Mouse (Mus musculus) liver, postnatal 0 days (tissue): ENCODE data around the gene Gcm2. TPM values are rescaled to one million over a fixed set of nuclear protein-coding genes. Genes with fewer than 3 reads are reported as not detected.

Source experiments
- ATAC-seq: fragments of 200-750 bp; cut with Nextera tagmentation; 2 replicates; pipeline ENCODE4 v1.8.0; 2017; ENCODE audit warnings: mild to moderate bottlenecking, moderate library complexity
- DNase-seq: peaks from one replicate; pipeline ENCODE4 v3.0.0-alpha.2; 2016
- H3K27ac ChIP-seq: fragments of 300-500 bp; sonication (generic); 2 replicates; pipeline ENCODE4 v1.5.1; 2014; ENCODE audit warnings: antibody characterized with exemption, moderate library complexity, mild to moderate bottlenecking, low read depth
- H3K27me3 ChIP-seq: fragments of 300-500 bp; sonication (generic); 2 replicates; pipeline ENCODE4 v1.6.1; 2014; ENCODE audit warnings: low read length, control low read depth, mixed read lengths; ENCODE audit not compliant: insufficient read depth
- H3K36me3 ChIP-seq: fragments of 300-500 bp; sonication (generic); replicated peaks from 2 replicates; pipeline ENCODE4 v1.6.1; 2014; ENCODE audit warnings: mild to moderate bottlenecking, control low read depth, low read length, moderate library complexity, mixed read lengths; ENCODE audit not compliant: insufficient read depth
- H3K4me1 ChIP-seq: fragments of 300-500 bp; sonication (generic); 2 replicates; pipeline ENCODE4 v1.6.1; 2014; ENCODE audit warnings: antibody characterized with exemption, mild to moderate bottlenecking, control low read depth; ENCODE audit not compliant: insufficient read depth
- H3K4me2 ChIP-seq: fragments of 300-500 bp; sonication (generic); 2 replicates; pipeline ENCODE4 v1.6.1; 2014; ENCODE audit warnings: low read depth, mild to moderate bottlenecking, low read length, moderate library complexity, mixed read lengths
- H3K4me3 ChIP-seq: fragments of 300-500 bp; sonication (generic); 2 replicates; pipeline ENCODE4 v1.5.1; 2014; ENCODE audit warnings: low read depth, low read length
- H3K9ac ChIP-seq: fragments of 300-500 bp; sonication (generic); replicated peaks from 2 replicates; pipeline ENCODE4 v1.6.1; 2014; ENCODE audit warnings: mild to moderate bottlenecking, moderate library complexity
- H3K9me3 ChIP-seq: fragments of 300-500 bp; sonication (generic); 2 replicates; pipeline ENCODE4 v1.6.1; 2016; ENCODE audit warnings: mild to moderate bottlenecking, control low read depth, low read length, mixed read lengths
- CTCF ChIP-seq: sonication (generic); IDR thresholded peaks from 2 replicates; pipeline ENCODE4 v1.5.1; 2016; ENCODE audit warnings: antibody characterized with exemption, low read depth
- EP300 ChIP-seq: IDR thresholded peaks from 2 replicates; pipeline ENCODE4 v1.6.1; 2016; ENCODE audit warnings: antibody characterized with exemption, low read depth, mild to moderate bottlenecking
- WGBS: fragments of 180-500 bp; shearing (Covaris S2); extraction: QIAGEN DNeasy Blood & Tissue Kit; methylation state at CpG from one replicate; pipeline ENCODE4 v1.1.7; 2014; ENCODE audit not compliant: insufficient replicate concordance; 5-methylcytosine and 5-hydroxymethylcytosine counted together
- polyA plus RNA-seq: library from polyadenylated mRNA; unstranded; fragments of >200 nt; fragmentation: Nextera tagmentation; extraction: Ambion mirVana; gene quantifications from 2 replicates; pipeline ENCODE4 v1.2.1, GENCODE M21; 2015

Gene Gcm2
- polyA plus RNA-seq, 1 experiment from 2014 or later: not detected

DNA sequence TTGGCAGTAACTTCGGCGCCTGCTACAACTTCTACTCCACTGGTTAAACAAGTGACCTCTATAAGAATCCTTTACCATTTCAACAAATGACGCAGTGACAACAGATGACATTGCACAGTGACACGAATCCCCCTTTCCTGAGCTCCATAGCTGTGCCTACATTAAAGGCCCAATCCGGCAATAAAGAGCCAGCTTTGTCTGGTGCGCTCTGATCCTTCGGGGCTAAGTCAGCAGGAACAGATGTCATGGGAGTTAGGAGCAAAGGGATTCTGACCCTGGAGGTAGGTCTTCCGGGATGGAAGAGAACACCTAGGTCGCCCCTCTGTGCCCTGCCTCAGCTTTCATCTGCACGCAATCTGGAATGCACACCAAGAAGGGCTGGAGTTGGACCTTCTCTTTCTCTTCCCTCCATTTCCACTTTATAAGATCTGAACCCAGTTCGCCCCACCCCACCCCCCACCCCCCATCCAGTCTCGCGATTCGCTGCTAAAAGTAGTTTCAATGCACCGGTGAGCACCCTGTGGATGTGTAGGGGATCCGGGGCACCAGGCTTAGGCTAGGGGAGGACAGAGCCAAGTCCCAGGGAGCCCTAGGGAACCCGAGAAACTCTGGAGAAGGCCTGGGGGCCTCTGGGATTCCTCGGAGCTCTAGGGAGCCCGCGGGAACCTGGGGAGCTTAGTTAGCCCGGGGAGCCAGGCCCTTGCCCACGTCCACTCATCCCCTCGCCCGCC, 32.0 kb downstream of the Gcm2 start:
- H3K4me3 ChIP-seq: peak overlapping the region; percentile 44
- no peaks in the 10 kb centered on the region for H3K36me3 ChIP-seq
- TF ChIP-seq EP300: no peak
- TF ChIP-seq CTCF: no peak
- DNase-seq (no peak), ATAC-seq (peak; percentile 38)
- H3K4me1 ChIP-seq: peaks cover 11% of the 10 kb centered on the region
- H3K27me3 ChIP-seq: peaks cover 23% of the 10 kb centered on the region
- H3K4me2 ChIP-seq: peak overlapping the region; percentile 73
- H3K27ac ChIP-seq: no peak overlapping the region
- no peaks in the 10 kb centered on the region for H3K9me3 ChIP-seq
- no peak overlapping the region for H3K9ac ChIP-seq
- WGBS: 13% methylated on average over 22 of the region's 24 CpGs

DNA sequence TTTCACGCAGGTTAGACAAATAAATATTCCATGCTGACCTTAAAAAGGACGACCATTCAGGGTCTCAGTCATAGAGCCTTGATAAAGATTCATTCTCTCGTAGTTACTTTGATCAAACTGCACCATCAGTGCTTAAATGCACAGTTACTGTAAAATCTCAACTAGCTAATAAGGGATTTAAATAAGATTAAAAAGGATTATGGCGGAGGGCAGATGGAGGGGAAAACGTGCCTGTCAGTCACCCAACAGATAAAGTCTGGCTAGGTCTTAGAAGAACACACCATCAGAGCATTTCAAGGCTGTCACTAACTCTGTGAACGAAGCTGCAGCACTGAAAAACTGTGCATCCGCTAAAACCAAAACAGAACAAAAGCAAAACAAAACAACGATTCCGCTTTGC, 32.9 kb downstream of the Gcm2 start:
- ATAC-seq (no peak), DNase-seq (no peak)
- H3K4me3 ChIP-seq: no peak overlapping the region
- H3K4me1 ChIP-seq: peaks cover 11% of the 10 kb centered on the region
- 60% methylated on average over 9 of the region's 9 CpGs for WGBS
- no peak for TF ChIP-seq CTCF
- TF ChIP-seq EP300: no peak
- H3K36me3 ChIP-seq: no peaks in the 10 kb centered on the region
- H3K27me3 ChIP-seq: peaks cover 23% of the 10 kb centered on the region
- H3K9ac ChIP-seq: no peak overlapping the region
- no peaks in the 10 kb centered on the region for H3K9me3 ChIP-seq
- no peak overlapping the region for H3K4me2 ChIP-seq
- no peak overlapping the region for H3K27ac ChIP-seq

DNA sequence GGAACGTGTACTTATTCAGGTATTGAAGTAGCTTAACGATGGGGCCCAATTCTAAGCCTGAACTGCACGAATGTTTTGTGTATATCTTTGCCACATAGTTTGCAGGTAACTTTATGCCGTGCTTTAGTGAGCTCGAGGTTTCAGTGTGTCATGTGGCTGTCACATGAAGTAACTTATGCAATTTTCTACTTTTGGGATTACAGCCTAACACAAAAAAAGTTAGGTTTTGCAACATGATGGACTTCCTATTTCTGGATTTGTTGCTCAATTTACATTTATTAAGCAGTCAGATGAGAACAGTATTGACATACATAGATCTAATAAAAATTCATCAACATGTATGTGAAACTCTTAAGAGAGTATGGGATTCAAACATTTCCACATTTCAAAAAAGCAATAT, 37.0 kb downstream of the Gcm2 start:
- H3K9me3 ChIP-seq: no peaks in the 10 kb centered on the region
- peaks cover 1% of the 10 kb centered on the region for H3K4me1 ChIP-seq
- WGBS: 63% methylated on average over 5 of the region's 5 CpGs
- TF ChIP-seq EP300: no peak
- TF ChIP-seq CTCF: no peak
- no peak for ATAC-seq
- H3K36me3 ChIP-seq: no peaks in the 10 kb centered on the region
- peaks cover 13% of the 10 kb centered on the region for H3K27me3 ChIP-seq
- H3K27ac ChIP-seq: no peak overlapping the region
- H3K9ac ChIP-seq: no peak overlapping the region
- H3K4me2 ChIP-seq: no peak overlapping the region
- DNase-seq: no peak
- no peak overlapping the region for H3K4me3 ChIP-seq

DNA sequence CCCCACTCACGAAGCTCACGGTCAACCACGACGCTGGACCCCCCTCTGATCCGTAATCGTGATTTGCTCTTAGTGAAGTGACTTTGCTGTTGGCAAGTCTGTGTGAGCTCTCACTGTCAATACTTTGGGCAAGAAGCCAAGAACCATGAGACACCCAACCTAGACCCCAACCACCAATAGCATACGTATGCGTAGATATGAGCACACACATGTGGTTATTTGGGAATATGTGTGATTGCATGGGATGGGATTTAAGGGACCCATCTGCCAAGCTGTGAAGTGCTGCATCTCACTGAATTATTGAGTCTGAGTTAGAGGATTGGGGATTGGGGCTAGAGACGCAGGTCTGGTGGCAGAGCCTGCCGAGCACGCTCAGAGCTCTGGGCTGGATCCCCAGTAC, 39.2 kb downstream of the Gcm2 start:
- WGBS: 88% methylated on average over 11 of the region's 11 CpGs
- Histone ChIP-seq H3K27me3 (no peaks in the 10 kb centered on the region), H3K9me3 (no peaks in the 10 kb centered on the region), H3K4me1 (no peaks in the 10 kb centered on the region), H3K4me2 (no peak overlapping the region), H3K9ac (no peak overlapping the region), H3K27ac (no peak overlapping the region), H3K4me3 (no peak overlapping the region), H3K36me3 (no peaks in the 10 kb centered on the region)
- TF ChIP-seq CTCF (no peak), EP300 (no peak)
- DNase-seq: no peak
- no peak for ATAC-seq

DNA sequence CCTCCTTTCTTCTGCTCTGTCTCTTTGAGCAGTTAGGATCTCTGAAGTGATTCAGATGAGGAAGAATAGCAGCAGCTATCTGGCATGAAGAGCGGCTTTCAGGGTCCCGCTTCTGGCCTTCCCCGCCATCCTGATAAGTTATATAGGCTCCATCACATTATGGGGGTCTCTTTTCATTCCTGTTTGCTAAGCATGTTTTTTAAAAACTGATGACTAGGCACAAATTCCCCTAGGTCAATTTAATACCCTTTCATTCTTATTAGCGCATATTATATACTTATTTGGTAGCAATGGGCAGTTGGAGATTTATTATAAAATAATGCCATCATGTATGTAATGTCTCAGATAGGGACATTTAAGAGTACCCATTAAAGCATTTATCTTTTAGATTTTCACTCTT, 43.2 kb downstream of the Gcm2 start:
- Histone ChIP-seq H3K27ac (no peak overlapping the region), H3K4me2 (no peak overlapping the region), H3K9ac (no peak overlapping the region), H3K27me3 (no peaks in the 10 kb centered on the region), H3K4me1 (no peaks in the 10 kb centered on the region), H3K4me3 (no peak overlapping the region), H3K36me3 (no peaks in the 10 kb centered on the region), H3K9me3 (no peaks in the 10 kb centered on the region)
- DNase-seq: no peak
- TF ChIP-seq EP300: no peak
- no peak for ATAC-seq
- 91% methylated on average over 4 of the region's 4 CpGs for WGBS

DNA sequence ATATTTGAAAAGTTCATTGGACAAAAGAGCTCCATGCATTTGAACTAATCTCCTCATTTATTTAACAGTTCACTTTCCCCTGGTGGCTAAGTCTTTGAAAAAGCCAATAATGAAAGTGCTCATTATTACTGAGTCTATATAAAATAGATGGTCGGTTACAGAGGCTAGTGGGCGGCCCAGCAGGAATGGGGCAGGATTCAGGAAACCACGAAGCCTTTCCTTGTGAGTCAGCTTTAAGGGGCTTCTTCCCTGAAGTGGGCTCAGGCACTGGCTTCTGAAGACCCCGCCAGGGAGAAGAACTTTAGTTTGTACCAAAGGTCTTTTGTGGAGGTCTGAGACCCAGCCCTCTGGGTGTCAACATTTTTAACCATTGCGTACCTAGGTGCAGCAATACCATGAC, 58.9 kb downstream of the Gcm2 start:
- no peak overlapping the region for H3K9ac ChIP-seq
- H3K36me3 ChIP-seq: no peaks in the 10 kb centered on the region
- DNase-seq: no peak
- no peaks in the 10 kb centered on the region for H3K27me3 ChIP-seq
- no peak for TF ChIP-seq CTCF
- no peak for TF ChIP-seq EP300
- WGBS: 57% methylated on average over 5 of the region's 5 CpGs
- no peak overlapping the region for H3K27ac ChIP-seq
- H3K4me3 ChIP-seq: no peak overlapping the region
- no peak overlapping the region for H3K4me2 ChIP-seq
- H3K4me1 ChIP-seq: no peaks in the 10 kb centered on the region
- ATAC-seq: no peak
- H3K9me3 ChIP-seq: no peaks in the 10 kb centered on the region

Other genes with a start within 250 kb of the Gcm2 start
- gene Pak1ip1, start 110.0 kb downstream of the Gcm2 start, polyA plus RNA-seq: 43.1 and 45.8 TPM in 2 replicates
- 383 and 408 TPM in 2 replicates for gene Tmem14c, start 94.7 kb downstream of the Gcm2 start, polyA plus RNA-seq
- gene Mak, start 31.3 kb downstream of the Gcm2 start, polyA plus RNA-seq: 0.04 and 0.08 TPM in 2 replicates
- not detected in 2 replicates for gene Sycp2l, start 3.3 kb upstream of the Gcm2 start, polyA plus RNA-seq
- gene Elovl2, start 109.4 kb upstream of the Gcm2 start, polyA plus RNA-seq: 304 and 314 TPM in 2 replicates
- gene Smim13, start 138.8 kb upstream of the Gcm2 start, polyA plus RNA-seq: 3.8 and 3.9 TPM in 2 replicates
- gene Gm17364, start 162.9 kb upstream of the Gcm2 start, polyA plus RNA-seq: not detected in 2 replicates